Mouse (Mus musculus) MEL (cell line): ENCODE results near the gene Slc2a4. TPM values are rescaled to one million over a fixed set of nuclear protein-coding genes. Genes with fewer than 3 reads are reported as not detected.

Source experiments
- DNase-seq: peaks from one replicate; pipeline ENCODE4 v3.0.0; 2011; ENCODE audit warnings: low read depth, low spot score
- H3K27ac ChIP-seq: 2 replicates; pipeline ENCODE4 v1.5.1; 2012; ENCODE audit warnings: low read depth, mild to moderate bottlenecking, control low read depth, low read length, moderate library complexity; ENCODE audit not compliant: control insufficient read depth
- H3K27me3 ChIP-seq, 2 experiments: fragments of 150-350 bp in 1 of 2; sonication (generic) in 1 of 2; 2 replicates each; pipeline ENCODE4 v1.6.1; 2012; ENCODE audit warnings: low read length in 2 of 2, mild to moderate bottlenecking in 2 of 2, improper control_type of control experiment in 1 of 2, moderate library complexity in 1 of 2; ENCODE audit not compliant: insufficient read depth in 2 of 2, control insufficient read depth in 1 of 2
- H3K36me3 ChIP-seq, 2 experiments: 2 replicates each; pipeline ENCODE4 v1.6.1; 2012 to 2014; ENCODE audit warnings: low read length in 2 of 2, improper control_type of control experiment in 1 of 2, inconsistent platforms in 1 of 2, mild to moderate bottlenecking in 1 of 2; ENCODE audit not compliant: insufficient read depth in 2 of 2, control insufficient read depth in 1 of 2
- H3K4me1 ChIP-seq, 2 experiments: fragments of 150-350 bp in 1 of 2; sonication (generic) in 1 of 2; 2 replicates each; pipeline ENCODE4 v1.6.1; 2012; ENCODE audit warnings: low read length in 2 of 2, improper control_type of control experiment in 1 of 2, mild to moderate bottlenecking in 1 of 2; ENCODE audit not compliant: insufficient read depth in 2 of 2, control insufficient read depth in 1 of 2
- H3K4me3 ChIP-seq, 2 experiments: fragments of 150-350 bp in 1 of 2; sonication (generic) in 1 of 2; 2 replicates each; pipeline ENCODE4 v1.5.1; 2012; ENCODE audit warnings: low read depth in 2 of 2, low read length in 2 of 2, mild to moderate bottlenecking in 2 of 2, moderate library complexity in 2 of 2, control low read depth in 1 of 2, improper control_type of control experiment in 1 of 2; ENCODE audit not compliant: control insufficient read depth in 1 of 2, insufficient read depth in 1 of 2
- H3K79me2 ChIP-seq: 2 replicates; pipeline ENCODE4 v1.6.1; 2012; ENCODE audit warnings: mild to moderate bottlenecking, low read length, moderate library complexity; ENCODE audit not compliant: control insufficient read depth, poor library complexity, insufficient read depth
- H3K9ac ChIP-seq: 2 replicates; pipeline ENCODE4 v1.6.1; 2012; ENCODE audit warnings: low read depth, mild to moderate bottlenecking, control low read depth, low read length, moderate library complexity; ENCODE audit not compliant: control insufficient read depth, poor library complexity, severe bottlenecking
- H3K9me3 ChIP-seq: fragments of 150-350 bp; sonication (generic); replicated peaks from 2 replicates; pipeline ENCODE4 v1.6.1; 2012; ENCODE audit warnings: mild to moderate bottlenecking, low read length, improper control_type of control experiment, moderate library complexity; ENCODE audit not compliant: insufficient read depth
- BHLHE40 ChIP-seq: IDR thresholded peaks from 2 replicates; pipeline ENCODE4 v1.6.1; 2012; ENCODE audit warnings: low read depth, mild to moderate bottlenecking, inconsistent platforms, low read length, improper control_type of control experiment, borderline replicate concordance
- CHD1 ChIP-seq: IDR thresholded peaks from 2 replicates; pipeline ENCODE4 v1.6.1; 2012; ENCODE audit warnings: low read depth, mild to moderate bottlenecking, inconsistent platforms, low read length, improper control_type of control experiment
- CHD2 ChIP-seq: IDR thresholded peaks from 2 replicates; pipeline ENCODE4 v1.6.1; 2011; ENCODE audit warnings: low read length, improper control_type of control experiment
- E2F4 ChIP-seq: IDR thresholded peaks from 2 replicates; pipeline ENCODE4 v1.6.1; 2011; ENCODE audit warnings: low read depth, low read length, improper control_type of control experiment, borderline replicate concordance
- ELF1 ChIP-seq: IDR thresholded peaks from 2 replicates; pipeline ENCODE4 v1.6.1; 2014; ENCODE audit warnings: low read depth, mild to moderate bottlenecking, inconsistent platforms, low read length, improper control_type of control experiment, moderate library complexity
- ETS1 ChIP-seq: IDR thresholded peaks from 2 replicates; pipeline ENCODE4 v1.6.1; 2012; ENCODE audit warnings: low read depth, mild to moderate bottlenecking, inconsistent platforms, low read length, improper control_type of control experiment, moderate library complexity
- GABPA ChIP-seq: IDR thresholded peaks from 2 replicates; pipeline ENCODE4 v1.6.1; 2012; ENCODE audit warnings: low read depth, mild to moderate bottlenecking, inconsistent platforms, low read length, improper control_type of control experiment, moderate library complexity
- GATA1 ChIP-seq: IDR thresholded peaks from 2 replicates; pipeline ENCODE4 v1.6.1; 2011; ENCODE audit warnings: low read depth, low read length, improper control_type of control experiment
- HCFC1 ChIP-seq: IDR thresholded peaks from 2 replicates; pipeline ENCODE4 v1.6.1; 2012; ENCODE audit warnings: low read depth, mild to moderate bottlenecking, inconsistent platforms, low read length, improper control_type of control experiment, moderate library complexity
- JUND ChIP-seq: IDR thresholded peaks from 2 replicates; pipeline ENCODE4 v1.6.1; 2011; ENCODE audit warnings: low read depth, mild to moderate bottlenecking, improper control_type of control experiment, low read length
- MAFK ChIP-seq: IDR thresholded peaks from 2 replicates; pipeline ENCODE4 v1.6.1; 2011; ENCODE audit warnings: low read depth, mild to moderate bottlenecking, low read length, improper control_type of control experiment, borderline replicate concordance
- MAZ ChIP-seq: IDR thresholded peaks from 2 replicates; pipeline ENCODE4 v1.6.1; 2012; ENCODE audit warnings: low read depth, mild to moderate bottlenecking, inconsistent platforms, low read length, improper control_type of control experiment
- NELFE ChIP-seq: IDR thresholded peaks from 2 replicates; pipeline ENCODE4 v1.6.1; 2011; ENCODE audit warnings: low read depth, low read length, improper control_type of control experiment
- NRF1 ChIP-seq: IDR thresholded peaks from 2 replicates; pipeline ENCODE4 v1.6.1; 2014; ENCODE audit warnings: low read depth, mild to moderate bottlenecking, inconsistent platforms, low read length, improper control_type of control experiment, moderate library complexity; ENCODE audit not compliant: poor library complexity, insufficient read depth, severe bottlenecking
- POLR2A ChIP-seq, 2 experiments: IDR thresholded peaks; 2 replicates each; pipeline ENCODE4 v1.6.1; 2011 to 2012; ENCODE audit warnings: low read length in 2 of 2, mild to moderate bottlenecking in 2 of 2, control low read depth in 1 of 2, improper control_type of control experiment in 1 of 2, low read depth in 1 of 2, moderate library complexity in 1 of 2; ENCODE audit not compliant: control insufficient read depth in 1 of 2, insufficient read depth in 1 of 2, poor library complexity in 1 of 2
- RAD21 ChIP-seq: IDR thresholded peaks from 2 replicates; pipeline ENCODE4 v1.6.1; 2011; ENCODE audit warnings: mild to moderate bottlenecking, low read depth, low read length, improper control_type of control experiment
- RCOR1 ChIP-seq: IDR thresholded peaks from 2 replicates; pipeline ENCODE4 v1.6.1; 2012; ENCODE audit warnings: low read depth, mild to moderate bottlenecking, inconsistent platforms, low read length, improper control_type of control experiment
- SMC3 ChIP-seq: IDR thresholded peaks from 2 replicates; pipeline ENCODE4 v1.6.1; 2011; ENCODE audit warnings: low read depth, low read length, improper control_type of control experiment
- TAL1 ChIP-seq: IDR thresholded peaks from 2 replicates; pipeline ENCODE4 v1.6.1; 2012; ENCODE audit warnings: mild to moderate bottlenecking, inconsistent platforms, low read length, moderate library complexity, mixed read lengths
- TBP ChIP-seq: IDR thresholded peaks from 2 replicates; pipeline ENCODE4 v1.8.0; 2011; ENCODE audit warnings: low read depth, low read length, improper control_type of control experiment
- TCF12 ChIP-seq: IDR thresholded peaks from 2 replicates; pipeline ENCODE4 v1.6.1; 2014; ENCODE audit warnings: low read depth, mild to moderate bottlenecking, inconsistent platforms, low read length, improper control_type of control experiment, moderate library complexity
- UBTF ChIP-seq: IDR thresholded peaks from 2 replicates; pipeline ENCODE4 v1.6.1; 2012; ENCODE audit warnings: low read depth, mild to moderate bottlenecking, inconsistent platforms, low read length, improper control_type of control experiment, moderate library complexity, borderline replicate concordance; ENCODE audit not compliant: insufficient read depth
- USF1 ChIP-seq: IDR thresholded peaks from 2 replicates; pipeline ENCODE4 v1.6.1; 2014; ENCODE audit warnings: low read depth, mild to moderate bottlenecking, inconsistent platforms, low read length, improper control_type of control experiment, moderate library complexity
- ZMIZ1 ChIP-seq: IDR thresholded peaks from 2 replicates; pipeline ENCODE4 v1.6.1; 2012; ENCODE audit warnings: low read depth, mild to moderate bottlenecking, inconsistent platforms, low read length, improper control_type of control experiment, moderate library complexity
- polyA plus RNA-seq, 2 experiments: library from polyadenylated mRNA; stranded (reverse) in 1 of 2; unstranded in 1 of 2; fragments of >175 nt in 1 of 2; fragments of >200 nt in 1 of 2; gene quantifications; 2 replicates each; pipeline versions ENCODE4 v1.2.1 to v1.2.4; 2012; ENCODE audit warnings: low replicate concordance in 2 of 2, low read depth in 1 of 2; ENCODE audit not compliant: insufficient read length in 2 of 2, insufficient read depth in 1 of 2, missing spikeins in 1 of 2
- total RNA-seq: library from RNA; depleted of rRNA; stranded (reverse); fragments of 300-350 nt; gene quantifications from 2 replicates; pipeline ENCODE4 v1.2.3, GENCODE M21; 2012

Gene Slc2a4
- total and polyA plus RNA-seq, 3 experiments, result 0.12 to 0.19 TPM; not detected in 1

DNA sequence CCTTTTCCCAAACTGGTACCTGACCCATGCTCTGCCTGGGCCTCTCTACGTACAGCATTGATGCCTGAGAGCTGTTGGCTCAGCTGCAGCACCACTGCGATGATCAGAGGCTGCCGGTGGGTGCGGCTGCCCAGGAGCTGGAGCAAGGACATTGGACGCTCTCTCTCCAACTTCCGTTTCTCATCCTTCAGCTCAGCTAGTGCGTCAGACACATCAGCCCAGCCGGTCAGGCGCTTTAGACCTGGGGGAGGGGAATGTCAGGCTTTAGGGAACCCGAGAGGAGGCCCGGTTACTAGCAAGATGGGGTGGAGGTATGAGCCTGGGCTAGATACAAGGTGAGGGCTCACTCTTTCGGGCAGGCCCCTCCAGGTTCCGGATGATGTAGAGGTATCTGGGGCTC is 2.8 kb downstream of the Slc2a4 start:
- Histone ChIP-seq H3K4me1 (peaks cover 0 to 11% of the 10 kb centered on the region in 2 experiments; a peak in 2 of 4 replicates), H3K36me3 (no peaks in the 10 kb centered on the region; a peak in 1 of 4 replicates), H3K4me3 (no peak overlapping the region), H3K9ac (no peak overlapping the region), H3K9me3 (no peaks in the 10 kb centered on the region), H3K27ac (no peak overlapping the region), H3K27me3 (peaks cover 8 to 14% of the 10 kb centered on the region in 2 experiments), H3K79me2 (no peaks in the 10 kb centered on the region)
- no peak for DNase-seq
- TF ChIP-seq CHD1 (no peak), UBTF (no peak), SMC3 (no peak), ETS1 (no peak), HCFC1 (no peak), CHD2 (no peak), MAZ (no peak), RAD21 (no peak), POLR2A (IDR thresholded peaks at IDR 0.05; ENCODE audit: control insufficient read depth in 1 of 2, insufficient read depth in 1 of 2, low read depth in 1 of 2, low read length in 2 of 2, poor library complexity in 1 of 2) (no peak), NRF1 (no peak), USF1 (no peak)

DNA sequence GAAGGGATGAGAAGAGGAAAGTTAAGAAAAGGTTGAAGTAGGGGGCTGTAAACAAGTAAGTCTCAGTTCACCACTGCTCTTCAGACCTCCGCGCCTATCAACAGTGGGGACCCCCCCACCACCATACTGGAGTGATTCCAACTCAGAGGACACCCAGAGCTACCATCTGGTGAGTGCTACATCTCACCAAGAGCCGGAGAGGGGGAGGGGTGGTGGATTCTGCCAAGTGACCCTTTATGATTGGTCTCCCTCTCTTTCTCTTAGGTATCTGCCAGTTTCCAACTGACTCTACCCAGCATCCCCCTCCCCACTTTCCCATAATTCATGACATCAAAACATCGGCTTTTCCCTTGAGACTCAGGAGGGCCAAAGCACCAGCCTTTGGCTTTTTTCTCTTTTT is 7.0 kb downstream of the Slc2a4 start:
- no peak overlapping the region for H3K4me3 ChIP-seq
- H3K9ac ChIP-seq, result no peak overlapping the region
- H3K79me2 ChIP-seq, result no peaks in the 10 kb centered on the region
- TF ChIP-seq GABPA, result no peak
- no peak for TF ChIP-seq BHLHE40
- no peak for TF ChIP-seq NELFE
- no peak for TF ChIP-seq ELF1
- TF ChIP-seq ZMIZ1, result no peak
- TF ChIP-seq E2F4, result no peak
- TF ChIP-seq MAFK, result no peak
- TF ChIP-seq TAL1, result no peak
- no peak for TF ChIP-seq MAZ
- TF ChIP-seq TCF12, result no peak
- TF ChIP-seq RCOR1, result no peak
- no peak for TF ChIP-seq ETS1
- no peak for TF ChIP-seq RAD21
- TF ChIP-seq NRF1, result no peak
- no peak for TF ChIP-seq GATA1
- TF ChIP-seq HCFC1, result no peak
- no peak for TF ChIP-seq JUND
- TF ChIP-seq TBP, result no peak
- TF ChIP-seq POLR2A (IDR thresholded peaks at IDR 0.05; ENCODE audit: control insufficient read depth in 1 of 2, insufficient read depth in 1 of 2, low read depth in 1 of 2, low read length in 2 of 2, poor library complexity in 1 of 2), result no peak
- TF ChIP-seq CHD2, result no peak
- H3K27ac ChIP-seq, result no peak overlapping the region
- no peaks in the 10 kb centered on the region for H3K9me3 ChIP-seq
- peaks cover 10 to 14% of the 10 kb centered on the region in 2 experiments for H3K27me3 ChIP-seq
- H3K36me3 ChIP-seq, result no peaks in the 10 kb centered on the region
- H3K4me1 ChIP-seq, result no peaks in the 10 kb centered on the region
- no peak for DNase-seq
